Mouse (Mus musculus) hindbrain, postnatal 0 days (tissue): ENCODE data around the gene Abcc5. TPM values are rescaled to one million over a fixed set of nuclear protein-coding genes. Genes with fewer than 3 reads are reported as not detected.

ENCODE experiments used
- ATAC-seq: fragments of 200-750 bp; cut with Nextera tagmentation; 2 replicates; pipeline ENCODE4 v1.8.0; 2017; ENCODE audit warnings: mild to moderate bottlenecking, moderate TSS enrichment, moderate library complexity
- DNase-seq: peaks from one replicate; pipeline ENCODE4 v3.0.0-alpha.2; 2015; ENCODE audit warnings: low spot score
- H3K27ac ChIP-seq: fragments of 300-500 bp; sonication (generic); 2 replicates; pipeline ENCODE4 v1.5.1; 2014; ENCODE audit warnings: mild to moderate bottlenecking
- H3K27me3 ChIP-seq: fragments of 300-500 bp; sonication (generic); 2 replicates; pipeline ENCODE4 v1.6.1; 2014; ENCODE audit warnings: low read length, mixed read lengths; ENCODE audit not compliant: insufficient read depth
- H3K36me3 ChIP-seq: fragments of 300-500 bp; sonication (generic); 2 replicates; pipeline ENCODE4 v1.6.1; 2014; ENCODE audit warnings: low read length, mixed read lengths; ENCODE audit not compliant: insufficient read depth
- H3K4me1 ChIP-seq: fragments of 300-500 bp; sonication (generic); 2 replicates; pipeline ENCODE4 v1.6.1; 2014; ENCODE audit warnings: antibody characterized with exemption, low read length, mixed read lengths; ENCODE audit not compliant: insufficient read depth
- H3K4me2 ChIP-seq: fragments of 300-500 bp; sonication (generic); 2 replicates; pipeline ENCODE4 v1.6.1; 2014; ENCODE audit warnings: low read depth, mild to moderate bottlenecking, low read length, moderate library complexity, mixed read lengths
- H3K4me3 ChIP-seq: fragments of 300-500 bp; sonication (generic); 2 replicates; pipeline ENCODE4 v1.5.1; 2014; ENCODE audit warnings: low read length
- H3K9ac ChIP-seq: fragments of 300-500 bp; sonication (generic); replicated peaks from 2 replicates; pipeline ENCODE4 v1.6.1; 2014; ENCODE audit warnings: mild to moderate bottlenecking, low read length, moderate library complexity, mixed read lengths
- H3K9me3 ChIP-seq: fragments of 300-500 bp; sonication (generic); 2 replicates; pipeline ENCODE4 v1.6.1; 2016; ENCODE audit warnings: low read length, mixed read lengths
- CTCF ChIP-seq: IDR thresholded peaks from 2 replicates; pipeline ENCODE4 v1.5.1; 2016; ENCODE audit warnings: antibody characterized with exemption, control low read depth, low read depth
- WGBS: fragments of 180-500 bp; shearing (Covaris S2); extraction: QIAGEN DNeasy Blood & Tissue Kit; methylation state at CpG from one replicate; pipeline ENCODE4 v1.1.7; 2014; 5-methylcytosine and 5-hydroxymethylcytosine counted together
- polyA plus RNA-seq: library from polyadenylated mRNA; unstranded; fragments of >200 nt; fragmentation: Nextera tagmentation; extraction: Ambion mirVana; gene quantifications from 2 replicates; pipeline ENCODE4 v1.2.1, GENCODE M21; 2015
- total RNA-seq: library from RNA; depleted of rRNA; stranded (reverse); fragments of >200 nt; gene quantifications from 2 replicates; pipeline ENCODE4 v1.2.3, GENCODE M21; 2014

Gene Abcc5
- total and polyA plus RNA-seq, 2 experiments from 2014 or later, result 80.1 to 81.0 TPM

DNA sequence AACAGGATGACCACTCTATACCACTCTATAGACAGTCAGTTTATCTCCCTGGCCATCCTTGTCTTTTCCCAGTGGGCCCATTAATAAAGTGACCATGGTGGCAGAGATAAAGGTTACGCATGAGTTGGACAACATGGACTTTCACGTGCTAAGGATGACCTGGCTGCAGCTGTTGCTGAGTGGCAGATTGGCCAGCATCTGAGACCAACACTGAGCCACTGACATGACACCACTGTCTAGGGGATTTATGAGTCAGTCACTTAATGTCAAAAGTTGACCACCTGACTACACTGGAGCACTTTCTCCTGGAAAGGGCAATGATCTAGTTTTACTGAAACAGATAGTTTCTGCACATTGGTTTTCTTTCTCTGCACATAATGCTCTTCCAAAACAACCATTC, 71.4 kb downstream of the Abcc5 start:
- Histone ChIP-seq H3K9me3 (no peaks in the 10 kb centered on the region), H3K27ac (no peak overlapping the region), H3K4me2 (no peak overlapping the region), H3K4me1 (no peaks in the 10 kb centered on the region), H3K36me3 (peaks cover 39% of the 10 kb centered on the region; the same call in 1 of the 2 replicates), H3K9ac (no peak overlapping the region), H3K4me3 (no peak overlapping the region), H3K27me3 (no peaks in the 10 kb centered on the region)
- WGBS, result 92% methylated on average over 2 of the region's 2 CpGs
- ATAC-seq (no peak), DNase-seq (no peak)
- no peak for TF ChIP-seq CTCF

DNA sequence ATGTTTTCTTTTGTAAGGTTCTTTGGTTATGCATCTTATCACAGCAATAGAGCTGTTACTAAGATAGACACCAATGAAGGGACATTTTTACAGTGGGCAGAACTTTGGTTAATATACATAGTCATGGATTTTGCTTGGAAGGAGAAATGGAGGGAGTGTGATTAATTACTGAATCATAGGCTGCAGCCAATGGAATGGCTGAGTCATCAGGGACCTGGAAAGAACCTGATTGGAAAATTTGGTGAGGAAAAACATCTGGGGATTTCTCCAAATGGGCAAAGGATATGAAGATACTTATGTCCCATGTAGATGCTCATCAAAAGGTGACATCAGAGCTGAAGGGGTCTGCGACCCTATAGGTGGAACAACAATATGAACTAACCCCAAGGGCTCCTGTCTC, 72.2 kb downstream of the Abcc5 start:
- H3K9me3 ChIP-seq, result no peaks in the 10 kb centered on the region
- H3K4me2 ChIP-seq, result no peak overlapping the region
- DNase-seq (no peak), ATAC-seq (no peak)
- no peak overlapping the region for H3K4me3 ChIP-seq
- 100% methylated on average over 1 of the region's 1 CpGs for WGBS
- peaks cover 37% of the 10 kb centered on the region; the same call in 1 of the 2 replicates for H3K36me3 ChIP-seq
- no peaks in the 10 kb centered on the region for H3K27me3 ChIP-seq
- H3K9ac ChIP-seq, result no peak overlapping the region
- H3K27ac ChIP-seq, result no peak overlapping the region
- no peak for TF ChIP-seq CTCF
- H3K4me1 ChIP-seq, result no peaks in the 10 kb centered on the region

- no peak overlapping the region for H3K4me3 ChIP-seq
- H3K4me2 ChIP-seq, result no peak overlapping the region
- H3K9me3 ChIP-seq, result no peaks in the 10 kb centered on the region
- peaks cover 21% of the 10 kb centered on the region; the same call in 1 of the 2 replicates for H3K36me3 ChIP-seq
- WGBS, result 100% methylated on average over 1 of the region's 1 CpGs
- H3K4me1 ChIP-seq, result no peaks in the 10 kb centered on the region
- no peak overlapping the region for H3K27ac ChIP-seq
- TF ChIP-seq CTCF, result no peak
- no peak for ATAC-seq
- H3K9ac ChIP-seq, result no peak overlapping the region
- no peaks in the 10 kb centered on the region for H3K27me3 ChIP-seq
- DNase-seq, result no peak
Measured at GRCm38 (mm10) chr16:20345464-20345863, 80.7 kb downstream of the Abcc5 start.

DNA sequence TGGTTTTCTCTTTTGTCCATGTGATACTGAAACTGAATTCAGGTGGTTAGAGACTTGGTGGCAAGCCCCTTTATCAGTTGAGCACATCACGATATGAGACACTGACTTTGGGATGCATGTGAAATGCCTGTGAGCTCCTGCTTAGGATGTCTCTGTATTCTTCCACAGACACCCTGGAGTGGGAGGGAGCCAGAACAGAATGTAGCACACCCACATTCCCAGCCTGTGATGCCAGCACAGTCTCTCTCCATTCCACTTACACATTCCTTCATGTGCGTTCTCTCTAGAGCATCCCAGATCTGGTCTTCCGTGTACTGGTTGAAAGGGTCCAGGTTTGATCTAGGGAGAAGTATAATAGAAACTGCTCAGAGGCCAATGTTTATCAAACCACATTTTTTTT, 87.6 kb downstream of the Abcc5 start:
- no peak for TF ChIP-seq CTCF
- H3K4me3 ChIP-seq, result no peak overlapping the region
- no peak overlapping the region for H3K4me2 ChIP-seq
- H3K9me3 ChIP-seq, result no peaks in the 10 kb centered on the region
- peaks cover 34% of the 10 kb centered on the region for H3K36me3 ChIP-seq
- H3K4me1 ChIP-seq, result no peaks in the 10 kb centered on the region
- H3K9ac ChIP-seq, result no peak overlapping the region
- WGBS, result 94% methylated on average over 3 of the region's 3 CpGs
- ATAC-seq (no peak), DNase-seq (no peak)
- H3K27me3 ChIP-seq, result no peaks in the 10 kb centered on the region
- H3K27ac ChIP-seq, result no peak overlapping the region

- DNase-seq, result no peak
- no peak for ATAC-seq
- no peaks in the 10 kb centered on the region for H3K4me1 ChIP-seq
- H3K9me3 ChIP-seq, result no peaks in the 10 kb centered on the region
- no peak overlapping the region for H3K4me2 ChIP-seq
- H3K4me3 ChIP-seq, result no peak overlapping the region
- WGBS, result 97% methylated on average over 8 of the region's 8 CpGs
- peaks cover 56% of the 10 kb centered on the region for H3K36me3 ChIP-seq
- H3K9ac ChIP-seq, result no peak overlapping the region
- no peaks in the 10 kb centered on the region for H3K27me3 ChIP-seq
- no peak for TF ChIP-seq CTCF
- H3K27ac ChIP-seq, result no peak overlapping the region
Measured at GRCm38 (mm10) chr16:20334918-20335317, 91.3 kb downstream of the Abcc5 start.

GRCm38 (mm10) chr16:20328306-20328705, 97.9 kb downstream of the Abcc5 start:
- Histone ChIP-seq H3K9ac (no peak overlapping the region), H3K36me3 (peaks cover 22% of the 10 kb centered on the region), H3K9me3 (no peaks in the 10 kb centered on the region), H3K27ac (no peak overlapping the region), H3K4me3 (no peak overlapping the region), H3K4me1 (no peaks in the 10 kb centered on the region), H3K4me2 (no peak overlapping the region), H3K27me3 (no peaks in the 10 kb centered on the region)
- TF ChIP-seq CTCF, result no peak
- 78% methylated on average over 5 of the region's 5 CpGs for WGBS
- ATAC-seq (no peak), DNase-seq (no peak)

GRCm38 (mm10) chr16:20325286-20325685, 100.9 kb downstream of the Abcc5 start, which contains the start of gene Cyp2ab1:
Gene Cyp2ab1 (minus strand): TSS chr16:20325404.
- Histone ChIP-seq H3K4me1 (no peaks in the 10 kb centered on the region), H3K27me3 (no peaks in the 10 kb centered on the region), H3K4me2 (no peak within 1 kb of the TSS), H3K36me3 (no peaks in the 10 kb centered on the region; the same call in 1 of the 2 replicates), H3K27ac (no peak within 1 kb of the TSS), H3K9ac (no peak within 1 kb of the TSS), H3K4me3 (no peak within 1 kb of the TSS), H3K9me3 (no peaks in the 10 kb centered on the region)
- no peak for DNase-seq
- ATAC-seq, result no peak
- TF ChIP-seq CTCF, result no peak
- 70% methylated on average over 5 of the region's 5 CpGs for WGBS
